Mouse (Mus musculus) midbrain, embryonic 12.5 days (tissue): ENCODE data around the gene 4932429P05Rik. TPM values are rescaled to one million over a fixed set of nuclear protein-coding genes. Genes with fewer than 3 reads are reported as not detected.

Source experiments
- ATAC-seq: fragments of 200-750 bp; cut with Nextera tagmentation; 2 replicates; pipeline ENCODE4 v1.8.0; 2017; ENCODE audit warnings: low read depth, moderate TSS enrichment, moderate library complexity; ENCODE audit not compliant: low FRiP score
- H3K27ac ChIP-seq: fragments of 300-500 bp; sonication (generic); replicated peaks from 2 replicates; pipeline ENCODE4 v1.5.1; 2016; ENCODE audit warnings: mild to moderate bottlenecking
- H3K27me3 ChIP-seq: fragments of 300-500 bp; sonication (generic); 2 replicates; pipeline ENCODE4 v1.6.1; 2016; ENCODE audit warnings: mild to moderate bottlenecking
- H3K36me3 ChIP-seq: fragments of 300-500 bp; sonication (generic); 2 replicates; pipeline ENCODE4 v1.6.1; 2016
- H3K4me1 ChIP-seq: fragments of 300-500 bp; sonication (generic); 2 replicates; pipeline ENCODE4 v1.6.1; 2016
- H3K4me2 ChIP-seq: fragments of 300-500 bp; sonication (generic); replicated peaks from 2 replicates; pipeline ENCODE4 v1.6.1; 2016; ENCODE audit warnings: mild to moderate bottlenecking, moderate library complexity
- H3K4me3 ChIP-seq: fragments of 300-500 bp; sonication (generic); 2 replicates; pipeline ENCODE4 v1.5.1; 2016; ENCODE audit warnings: mild to moderate bottlenecking
- H3K9ac ChIP-seq: fragments of 300-500 bp; sonication (generic); replicated peaks from 2 replicates; pipeline ENCODE4 v1.6.1; 2016; ENCODE audit warnings: mild to moderate bottlenecking, moderate library complexity
- H3K9me3 ChIP-seq: fragments of 300-500 bp; sonication (generic); 2 replicates; pipeline ENCODE4 v1.6.1; 2016; ENCODE audit warnings: mild to moderate bottlenecking
- polyA plus RNA-seq: library from polyadenylated mRNA; unstranded; fragments of >200 nt; fragmentation: Nextera tagmentation; extraction: Ambion mirVana; gene quantifications from 2 replicates; pipeline ENCODE4 v1.2.1, GENCODE M21; 2016

Gene 4932429P05Rik
- polyA plus RNA-seq, result not detected in 2 replicates

DNA sequence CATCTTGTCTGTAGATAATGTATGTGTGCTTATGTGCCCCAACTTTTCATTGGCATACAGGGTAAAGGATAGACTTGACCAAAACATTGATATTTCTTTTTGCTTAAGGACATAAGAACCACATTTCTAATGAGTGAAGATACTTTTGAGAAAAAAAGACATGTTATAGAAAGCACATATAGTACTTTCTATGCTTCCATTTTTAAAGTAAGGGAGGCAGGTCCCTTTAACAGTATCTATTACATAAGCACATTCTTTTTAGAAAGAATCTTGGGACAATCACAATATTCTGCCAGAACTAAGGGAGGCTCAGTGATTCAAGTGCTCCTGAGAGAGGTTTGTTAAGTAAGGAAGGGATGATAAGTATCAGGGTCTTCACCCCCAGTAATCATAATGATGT, at the start of gene 4932429P05Rik:
4932429P05Rik (plus strand) TSS at position 301 of the 400 bp plus-strand sequence.
- H3K4me2 ChIP-seq, result no peak within 1 kb of the TSS
- H3K4me3 ChIP-seq, result no peak within 1 kb of the TSS
- no peaks in the 10 kb centered on the region for H3K4me1 ChIP-seq
- H3K27me3 ChIP-seq, result no peaks in the 10 kb centered on the region
- no peaks in the 10 kb centered on the region for H3K9me3 ChIP-seq
- H3K9ac ChIP-seq, result no peak within 1 kb of the TSS
- H3K27ac ChIP-seq, result no peak within 1 kb of the TSS
- no peaks in the 10 kb centered on the region for H3K36me3 ChIP-seq
- ATAC-seq, result no peak

Other genes with a start within 250 kb of the 4932429P05Rik start
- not detected in 2 replicates for gene 4930415L06Rik, start 180.6 kb downstream of the 4932429P05Rik start, polyA plus RNA-seq